Mouse (Mus musculus) cerebellum, adult 2 months (tissue): ENCODE results near the gene Mfsd5.

ENCODE experiments used
- CTCF ChIP-seq: fragments of 200-500 bp; IDR thresholded peaks from 2 replicates; pipeline ENCODE4 v1.5.1; 2011; ENCODE audit warnings: low read depth, mild to moderate bottlenecking, control low read depth, low read length, moderate library complexity, borderline replicate concordance; ENCODE audit not compliant: insufficient read depth
- POLR2A ChIP-seq: fragments of 200-500 bp; IDR thresholded peaks from 2 replicates; pipeline ENCODE4 v1.6.1; 2011; ENCODE audit warnings: low read length, control low read depth, borderline replicate concordance; ENCODE audit not compliant: insufficient read depth

DNA sequence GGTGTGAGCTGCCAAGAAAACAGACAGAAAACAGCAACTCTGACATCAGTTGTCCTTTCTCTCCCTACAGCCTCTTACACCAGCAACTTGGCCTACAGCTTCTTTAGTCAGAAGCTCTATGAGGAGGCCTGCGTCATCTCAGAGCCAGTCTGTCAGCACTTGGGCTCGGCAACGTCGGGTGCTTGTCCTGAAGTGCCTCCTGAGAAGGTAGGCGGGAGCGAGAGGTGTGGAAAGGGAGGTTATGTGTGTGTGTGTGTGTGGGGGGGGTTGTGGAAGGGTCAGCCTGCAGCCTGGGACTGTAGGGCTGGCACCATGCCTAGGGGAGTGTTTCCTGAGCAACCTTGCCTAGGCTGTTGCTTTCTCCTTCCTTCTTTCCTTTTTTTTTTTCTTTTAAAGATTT, 23.3 kb downstream of the Mfsd5 start:
- TF ChIP-seq CTCF (no peak), POLR2A (no peak)
